Mouse (Mus musculus) midbrain, embryonic 14.5 days (tissue): ENCODE measurements at regions not wholly inside any gene's neighbourhood (a gene's known extent, or its start where the extent isn't known, plus 50 kb on each side); places are given as distances from the start of the nearest gene placed in this dataset.

Source experiments
- ATAC-seq: fragments of 200-750 bp; cut with Nextera tagmentation; 2 replicates; pipeline ENCODE4 v1.8.0; 2017; ENCODE audit warnings: moderate number of reproducible peaks, moderate library complexity; ENCODE audit not compliant: low FRiP score, low TSS enrichment
- DNase-seq: peaks from one replicate; pipeline ENCODE4 v3.0.0-alpha.2; 2015
- H3K27ac ChIP-seq: fragments of 300-500 bp; sonication (generic); replicated peaks from 2 replicates; pipeline ENCODE4 v1.5.1; 2014; ENCODE audit warnings: mild to moderate bottlenecking, low read depth, low read length, moderate library complexity
- H3K27me3 ChIP-seq: fragments of 300-500 bp; sonication (generic); 2 replicates; pipeline ENCODE4 v1.6.1; 2014; ENCODE audit warnings: low read length, control low read depth, mixed read lengths; ENCODE audit not compliant: control insufficient read depth, insufficient read depth
- H3K36me3 ChIP-seq: fragments of 300-500 bp; sonication (generic); 2 replicates; pipeline ENCODE4 v1.6.1; 2014; ENCODE audit warnings: low read length, control low read depth; ENCODE audit not compliant: control insufficient read depth, insufficient read depth
- H3K4me1 ChIP-seq: fragments of 300-500 bp; sonication (generic); 2 replicates; pipeline ENCODE4 v1.6.1; 2014; ENCODE audit warnings: mild to moderate bottlenecking, antibody characterized with exemption, low read length, control low read depth; ENCODE audit not compliant: control insufficient read depth, insufficient read depth
- H3K4me2 ChIP-seq: fragments of 300-500 bp; sonication (generic); 2 replicates; pipeline ENCODE4 v1.6.1; 2014; ENCODE audit warnings: mild to moderate bottlenecking, low read length, moderate library complexity
- H3K4me3 ChIP-seq: fragments of 300-500 bp; sonication (generic); replicated peaks from 2 replicates; pipeline ENCODE4 v1.5.1; 2014; ENCODE audit warnings: low read depth, low read length
- H3K9ac ChIP-seq: fragments of 300-500 bp; sonication (generic); replicated peaks from 2 replicates; pipeline ENCODE4 v1.6.1; 2014; ENCODE audit warnings: mild to moderate bottlenecking, low read length, moderate library complexity
- H3K9me3 ChIP-seq: fragments of 300-500 bp; sonication (generic); 2 replicates; pipeline ENCODE4 v1.6.1; 2016; ENCODE audit warnings: low read length, control low read depth, mixed read lengths; ENCODE audit not compliant: control insufficient read depth
- WGBS: fragments of 180-500 bp; shearing (Covaris S2); extraction: QIAGEN DNeasy Blood & Tissue Kit; methylation state at CpG from one replicate; pipeline ENCODE4 v1.1.7; 2014; 5-methylcytosine and 5-hydroxymethylcytosine counted together

- no peak overlapping the region for H3K9ac ChIP-seq
- no peak for ATAC-seq
- no peak overlapping the region for H3K4me2 ChIP-seq
- no peaks in the 10 kb centered on the region for H3K36me3 ChIP-seq
- H3K9me3 ChIP-seq = no peaks in the 10 kb centered on the region
- H3K4me3 ChIP-seq = no peak overlapping the region
- H3K27ac ChIP-seq = peak overlapping the region; percentile 67
- H3K4me1 ChIP-seq = peaks cover 3% of the 10 kb centered on the region; the same call in 1 of the 2 replicates
- WGBS = 77% methylated on average over 7 of the region's 7 CpGs
- H3K27me3 ChIP-seq = no peaks in the 10 kb centered on the region
- peak; percentile 47 for DNase-seq
These were observed 278.5 kb upstream of the Sash1 start for GRCm38 (mm10) chr10:9164333-9164732.

GRCm38 (mm10) chr10:9161597-9161996 is 275.7 kb upstream of the Sash1 start:
- Histone ChIP-seq H3K4me2 (no peak overlapping the region), H3K36me3 (no peaks in the 10 kb centered on the region), H3K4me1 (peaks cover 9% of the 10 kb centered on the region), H3K9me3 (no peaks in the 10 kb centered on the region), H3K27ac (no peak overlapping the region), H3K27me3 (no peaks in the 10 kb centered on the region), H3K4me3 (no peak overlapping the region), H3K9ac (no peak overlapping the region)
- 94% methylated on average over 7 of the region's 7 CpGs for WGBS
- DNase-seq (no peak), ATAC-seq (no peak)

GRCm38 (mm10) chr10:9157299-9158215 is 271.7 kb upstream of the Sash1 start:
- H3K4me2 ChIP-seq = no peak overlapping the region
- H3K9ac ChIP-seq = no peak overlapping the region
- H3K27me3 ChIP-seq = no peaks in the 10 kb centered on the region
- no peak overlapping the region for H3K27ac ChIP-seq
- peaks cover 6% of the 10 kb centered on the region for H3K4me1 ChIP-seq
- H3K9me3 ChIP-seq = no peaks in the 10 kb centered on the region
- no peaks in the 10 kb centered on the region for H3K36me3 ChIP-seq
- 8% methylated on average over 10 of the region's 10 CpGs for WGBS
- ATAC-seq (no peak), DNase-seq (no peak)
- H3K4me3 ChIP-seq = no peak overlapping the region

GRCm38 (mm10) chr10:9136099-9136498 is 250.2 kb upstream of the Sash1 start:
- Histone ChIP-seq H3K27me3 (no peaks in the 10 kb centered on the region), H3K27ac (no peak overlapping the region), H3K36me3 (no peaks in the 10 kb centered on the region), H3K4me2 (no peak overlapping the region), H3K4me1 (peaks cover 12% of the 10 kb centered on the region; the same call in 1 of the 2 replicates), H3K9ac (no peak overlapping the region), H3K4me3 (no peak overlapping the region), H3K9me3 (no peaks in the 10 kb centered on the region)
- no peak for ATAC-seq
- WGBS = 92% methylated on average over 2 of the region's 2 CpGs
- no peak for DNase-seq

GRCm38 (mm10) chr10:9134293-9135021 is 248.6 kb upstream of the Sash1 start:
- WGBS = 53% methylated on average over 9 of the region's 9 CpGs
- no peak for ATAC-seq

GRCm38 (mm10) chr10:9130061-9130460 is 244.2 kb upstream of the Sash1 start:
- Histone ChIP-seq H3K4me2 (no peak overlapping the region), H3K27me3 (no peaks in the 10 kb centered on the region), H3K36me3 (no peaks in the 10 kb centered on the region), H3K9me3 (no peaks in the 10 kb centered on the region), H3K4me1 (peaks cover 12% of the 10 kb centered on the region; the same call in 1 of the 2 replicates), H3K9ac (no peak overlapping the region), H3K27ac (no peak overlapping the region), H3K4me3 (no peak overlapping the region)
- 87% methylated on average over 2 of the region's 2 CpGs for WGBS
- no peak for ATAC-seq
- DNase-seq = no peak

More at GRCm38 (mm10) chr10:9134293-9135021, 248.6 kb upstream of the Sash1 start:
- Histone ChIP-seq H3K4me1 (peaks cover 12% of the 10 kb centered on the region; the same call in 1 of the 2 replicates), H3K4me2 (no peak overlapping the region), H3K9me3 (no peaks in the 10 kb centered on the region), H3K4me3 (no peak overlapping the region), H3K9ac (no peak overlapping the region), H3K27ac (peak overlapping the region; percentile 0; the same call in 1 of the 2 replicates), H3K27me3 (no peaks in the 10 kb centered on the region), H3K36me3 (no peaks in the 10 kb centered on the region)
- DNase-seq = peak; percentile 61

- H3K4me2 ChIP-seq = no peak overlapping the region; the same call in 1 of the 2 replicates
These were observed 233.4 kb upstream of the Sash1 start for GRCm38 (mm10) chr10:9119249-9119648.

GRCm38 (mm10) chr10:9117648-9118551 is 232.0 kb upstream of the Sash1 start:
- H3K27me3 ChIP-seq = no peaks in the 10 kb centered on the region
- H3K9ac ChIP-seq = peak overlapping the region; percentile 44
- no peaks in the 10 kb centered on the region for H3K36me3 ChIP-seq
- H3K9me3 ChIP-seq = no peaks in the 10 kb centered on the region
- H3K4me2 ChIP-seq = peak overlapping the region; percentile 58
- DNase-seq = peak; percentile 82
- H3K4me1 ChIP-seq = peaks cover 16% of the 10 kb centered on the region
- ATAC-seq = peak; percentile 83
- H3K27ac ChIP-seq = peak overlapping the region; percentile 79
- WGBS = 3% methylated on average over 14 of the region's 14 CpGs
- peak overlapping the region; percentile 22 for H3K4me3 ChIP-seq

More at GRCm38 (mm10) chr10:9119249-9119648, 233.4 kb upstream of the Sash1 start:
- Histone ChIP-seq H3K9ac (no peak overlapping the region), H3K36me3 (no peaks in the 10 kb centered on the region), H3K27ac (peak overlapping the region; percentile 37; the same call in 1 of the 2 replicates), H3K9me3 (no peaks in the 10 kb centered on the region), H3K4me1 (peaks cover 16% of the 10 kb centered on the region), H3K27me3 (no peaks in the 10 kb centered on the region), H3K4me3 (no peak overlapping the region)
- DNase-seq = peak; percentile 47
- no peak for ATAC-seq
- 4% methylated on average over 4 of the region's 4 CpGs for WGBS
